Mouse (Mus musculus): ENCODE measurements around the gene Lrtm2. TPM values are rescaled to one million over a fixed set of nuclear protein-coding genes. Genes with fewer than 3 reads are reported as not detected.
A peak's percentile ranks its signal among the peaks of the same experiment; 100 is the strongest.

Gene Lrtm2
- polyA plus RNA-seq, 1 experiment from 2014 or later = 0.04 TPM

- no peak overlapping the region for H3K27ac ChIP-seq
- no peak overlapping the region for H3K4me3 ChIP-seq
- H3K4me2 ChIP-seq = no peak overlapping the region
- no peaks in the 10 kb centered on the region for H3K36me3 ChIP-seq
- H3K27me3 ChIP-seq = no peaks in the 10 kb centered on the region
- peaks cover 5% of the 10 kb centered on the region; the same call in 1 of the 2 replicates for H3K9me3 ChIP-seq
- 0 out of 2 replicates have a peak, but pooled peaks cover 7% of the 10 kb centered on the region for H3K4me1 ChIP-seq
- no peak for ATAC-seq (ENCODE audit: borderline replicate concordance, extremely low read depth, low FRiP score, low TSS enrichment)
- H3K9ac ChIP-seq = no peak overlapping the region
- WGBS = 34% methylated on average over 7 of the region's 7 CpGs
Observed at GRCm38 (mm10) chr6:119314751-119315476, 15.7 kb downstream of the Lrtm2 start.

- Histone ChIP-seq H3K4me3 (no peak overlapping the region), H3K27me3 (no peaks in the 10 kb centered on the region), H3K9ac (no peak overlapping the region), H3K36me3 (no peaks in the 10 kb centered on the region), H3K27ac (no peak overlapping the region), H3K9me3 (no peaks in the 10 kb centered on the region), H3K4me2 (no peak overlapping the region), H3K4me1 (0 out of 2 replicates have a peak, but pooled peaks cover 7% of the 10 kb centered on the region)
- peak; percentile 25; the same call in 1 of the 2 replicates for ATAC-seq (ENCODE audit: borderline replicate concordance, extremely low read depth, low FRiP score, low TSS enrichment)
- 38% methylated on average over 14 of the region's 14 CpGs for WGBS
Observed at GRCm38 (mm10) chr6:119313588-119314375, 16.8 kb downstream of the Lrtm2 start.

- H3K4me3 ChIP-seq = no peak overlapping the region
- no peak overlapping the region for H3K9ac ChIP-seq
- H3K27me3 ChIP-seq = no peaks in the 10 kb centered on the region
- no peaks in the 10 kb centered on the region for H3K9me3 ChIP-seq
- 0 out of 2 replicates have a peak, but pooled peaks cover 7% of the 10 kb centered on the region for H3K4me1 ChIP-seq
- no peak overlapping the region for H3K27ac ChIP-seq
- H3K36me3 ChIP-seq = no peaks in the 10 kb centered on the region
- no peak overlapping the region for H3K4me2 ChIP-seq
- no peak for ATAC-seq (ENCODE audit: borderline replicate concordance, extremely low read depth, low FRiP score, low TSS enrichment)
- 38% methylated on average over 3 of the region's 3 CpGs for WGBS
Observed at GRCm38 (mm10) chr6:119313096-119313495, 17.5 kb downstream of the Lrtm2 start.

GRCm38 (mm10) chr6:119312381-119312780, 18.2 kb downstream of the Lrtm2 start:
- 78% methylated on average over 6 of the region's 6 CpGs for WGBS
- Histone ChIP-seq H3K9me3 (no peaks in the 10 kb centered on the region), H3K4me1 (0 out of 2 replicates have a peak, but pooled peaks cover 7% of the 10 kb centered on the region), H3K9ac (no peak overlapping the region), H3K36me3 (no peaks in the 10 kb centered on the region), H3K27me3 (no peaks in the 10 kb centered on the region), H3K27ac (no peak overlapping the region), H3K4me2 (no peak overlapping the region), H3K4me3 (no peak overlapping the region)
- no peak for ATAC-seq (ENCODE audit: borderline replicate concordance, extremely low read depth, low FRiP score, low TSS enrichment)

- no peaks in the 10 kb centered on the region for H3K36me3 ChIP-seq
- no peaks in the 10 kb centered on the region for H3K9me3 ChIP-seq
- H3K9ac ChIP-seq = no peak overlapping the region
- H3K4me3 ChIP-seq = no peak overlapping the region
- H3K27me3 ChIP-seq = no peaks in the 10 kb centered on the region
- H3K4me2 ChIP-seq = no peak overlapping the region
- H3K27ac ChIP-seq = no peak overlapping the region
- ATAC-seq (ENCODE audit: borderline replicate concordance, extremely low read depth, low FRiP score, low TSS enrichment) = no peak
- 47% methylated on average over 9 of the region's 9 CpGs for WGBS
- H3K4me1 ChIP-seq = 0 out of 2 replicates have a peak, but pooled peaks cover 7% of the 10 kb centered on the region
Observed at GRCm38 (mm10) chr6:119310176-119310575, 20.4 kb downstream of the Lrtm2 start.

- Histone ChIP-seq H3K4me2 (no peak overlapping the region), H3K36me3 (no peaks in the 10 kb centered on the region), H3K27me3 (no peaks in the 10 kb centered on the region), H3K4me1 (0 out of 2 replicates have a peak, but pooled peaks cover 1% of the 10 kb centered on the region), H3K27ac (no peak overlapping the region), H3K4me3 (no peak overlapping the region), H3K9me3 (no peaks in the 10 kb centered on the region), H3K9ac (no peak overlapping the region)
- ATAC-seq (ENCODE audit: borderline replicate concordance, extremely low read depth, low FRiP score, low TSS enrichment) = no peak
- WGBS = 66% methylated on average over 10 of the region's 10 CpGs
Observed at GRCm38 (mm10) chr6:119307867-119308413, 22.6 kb downstream of the Lrtm2 start.

- Histone ChIP-seq H3K9me3 (no peaks in the 10 kb centered on the region), H3K27ac (no peak overlapping the region), H3K27me3 (no peaks in the 10 kb centered on the region), H3K4me3 (no peak overlapping the region), H3K4me1 (no peaks in the 10 kb centered on the region), H3K36me3 (no peaks in the 10 kb centered on the region), H3K4me2 (no peak overlapping the region), H3K9ac (no peak overlapping the region)
- no peak for ATAC-seq (ENCODE audit: borderline replicate concordance, extremely low read depth, low FRiP score, low TSS enrichment)
- WGBS = 77% methylated on average over 6 of the region's 6 CpGs
Observed at GRCm38 (mm10) chr6:119303331-119303730, 27.2 kb downstream of the Lrtm2 start.

- Histone ChIP-seq H3K4me2 (no peak overlapping the region), H3K4me3 (no peak overlapping the region), H3K9me3 (no peaks in the 10 kb centered on the region), H3K4me1 (no peaks in the 10 kb centered on the region), H3K9ac (no peak overlapping the region), H3K36me3 (no peaks in the 10 kb centered on the region), H3K27me3 (no peaks in the 10 kb centered on the region), H3K27ac (no peak overlapping the region)
- no peak for ATAC-seq (ENCODE audit: borderline replicate concordance, extremely low read depth, low FRiP score, low TSS enrichment)
- WGBS = 74% methylated on average over 3 of the region's 3 CpGs
Observed at GRCm38 (mm10) chr6:119301310-119301709, 29.3 kb downstream of the Lrtm2 start.

GRCm38 (mm10) chr6:119280761-119281160, 49.8 kb downstream of the Lrtm2 start:
- ATAC-seq (ENCODE audit: borderline replicate concordance, extremely low read depth, low FRiP score, low TSS enrichment) = no peak
- Histone ChIP-seq H3K27ac (no peak overlapping the region), H3K9ac (no peak overlapping the region), H3K4me3 (no peak overlapping the region), H3K9me3 (no peaks in the 10 kb centered on the region), H3K4me1 (no peaks in the 10 kb centered on the region), H3K4me2 (no peak overlapping the region), H3K27me3 (no peaks in the 10 kb centered on the region), H3K36me3 (no peaks in the 10 kb centered on the region)
- 63% methylated on average over 9 of the region's 9 CpGs for WGBS

- Histone ChIP-seq H3K4me3 (no peak overlapping the region), H3K9me3 (no peaks in the 10 kb centered on the region), H3K36me3 (no peaks in the 10 kb centered on the region), H3K4me1 (no peaks in the 10 kb centered on the region), H3K27me3 (no peaks in the 10 kb centered on the region), H3K9ac (no peak overlapping the region), H3K27ac (no peak overlapping the region), H3K4me2 (no peak overlapping the region)
- ATAC-seq (ENCODE audit: borderline replicate concordance, extremely low read depth, low FRiP score, low TSS enrichment) = no peak
- WGBS = 75% methylated on average over 2 of the region's 2 CpGs
Observed at GRCm38 (mm10) chr6:119276713-119277112, 53.9 kb downstream of the Lrtm2 start.
